Mouse (Mus musculus): ENCODE data around the gene Samt1. TPM values are rescaled to one million over a fixed set of nuclear protein-coding genes. Genes with fewer than 3 reads are reported as not detected.
"Not testable (repeated sequence)": the region's sequence is repeated elsewhere in the genome, so short reads cannot be mapped to it uniquely, and the experiment has no call there.

Samt1 gene
- not detected in 2 replicates for polyA plus RNA-seq (2012; rRNA removed)

- DNase-seq (ENCODE audit: low read depth, low spot score), result not testable (repeated sequence)
Measured at GRCm38 (mm10) chrX:154012540-154012939, at the start of gene Samt1. Gene Samt1 (minus strand): TSS chrX:154012640.

- not testable (repeated sequence) for DNase-seq (ENCODE audit: low read depth, low spot score)
Measured at GRCm38 (mm10) chrX:154054939-154055338, 42.5 kb upstream of the Samt1 start, which contains the start of gene Gm10057. Gene Gm10057 (minus strand): TSS chrX:154055039.

GRCm38 (mm10) chrX:154033727-154034126, 21.3 kb upstream of the Samt1 start, which contains the start of gene 4921511M17Rik:
Gene 4921511M17Rik (minus strand): TSS chrX:154033827.
- not testable (repeated sequence) for DNase-seq (ENCODE audit: low read depth, low spot score)

- WGBS, result no CpG with 5 or more reads among the region's 2 CpGs
- DNase-seq (ENCODE audit: low read depth, low spot score), result not testable (repeated sequence)
Measured at GRCm38 (mm10) chrX:153976914-153977313, 35.5 kb downstream of the Samt1 start.

- not testable (repeated sequence) for DNase-seq (ENCODE audit: low read depth, low spot score)
- WGBS, result 28% methylated on average over 4 of the region's 4 CpGs
Measured at GRCm38 (mm10) chrX:153976467-153976866, 36.0 kb downstream of the Samt1 start.

GRCm38 (mm10) chrX:153974450-153974849, 38.0 kb downstream of the Samt1 start:
- no peak for DNase-seq (ENCODE audit: low read depth, low spot score)
- WGBS, result 15% methylated on average over 2 of the region's 2 CpGs

GRCm38 (mm10) chrX:153952866-153953265, 59.6 kb downstream of the Samt1 start:
- WGBS, result no CpG with 5 or more reads among the region's 2 CpGs
- DNase-seq (ENCODE audit: low read depth, low spot score), result not testable (repeated sequence)

Other genes with a start within 250 kb of the Samt1 start
- 0.19 and 0.27 TPM in 2 replicates for gene Spin2c, start 180.4 kb downstream of the Samt1 start, polyA plus RNA-seq (2012; rRNA removed)
- gene 4921511M17Rik, start 21.2 kb upstream of the Samt1 start, polyA plus RNA-seq (2012; rRNA removed), result not detected in 2 replicates
- gene Gm10057, start 42.4 kb upstream of the Samt1 start, polyA plus RNA-seq (2012; rRNA removed), result not detected in 2 replicates
- not detected in 2 replicates for gene Gm15140, start 108.0 kb upstream of the Samt1 start, polyA plus RNA-seq (2012; rRNA removed)